Mouse (Mus musculus) gastrocnemius, postnatal 10 days (tissue): ENCODE data around the gene Dpf3. TPM values are rescaled to one million over a fixed set of nuclear protein-coding genes. Genes with fewer than 3 reads are reported as not detected.

Source experiments
- DNase-seq: peaks from one replicate; pipeline ENCODE4 v3.0.0; 2021; ENCODE audit warnings: mixed read lengths
- total RNA-seq, 2 experiments: library from RNA; stranded (reverse); gene quantifications; 2 replicates each; pipeline ENCODE4 v1.2.3; 2021

Gene Dpf3
- total RNA-seq, 2 experiments from 2014 or later = 20.4 to 26.2 TPM

DNA sequence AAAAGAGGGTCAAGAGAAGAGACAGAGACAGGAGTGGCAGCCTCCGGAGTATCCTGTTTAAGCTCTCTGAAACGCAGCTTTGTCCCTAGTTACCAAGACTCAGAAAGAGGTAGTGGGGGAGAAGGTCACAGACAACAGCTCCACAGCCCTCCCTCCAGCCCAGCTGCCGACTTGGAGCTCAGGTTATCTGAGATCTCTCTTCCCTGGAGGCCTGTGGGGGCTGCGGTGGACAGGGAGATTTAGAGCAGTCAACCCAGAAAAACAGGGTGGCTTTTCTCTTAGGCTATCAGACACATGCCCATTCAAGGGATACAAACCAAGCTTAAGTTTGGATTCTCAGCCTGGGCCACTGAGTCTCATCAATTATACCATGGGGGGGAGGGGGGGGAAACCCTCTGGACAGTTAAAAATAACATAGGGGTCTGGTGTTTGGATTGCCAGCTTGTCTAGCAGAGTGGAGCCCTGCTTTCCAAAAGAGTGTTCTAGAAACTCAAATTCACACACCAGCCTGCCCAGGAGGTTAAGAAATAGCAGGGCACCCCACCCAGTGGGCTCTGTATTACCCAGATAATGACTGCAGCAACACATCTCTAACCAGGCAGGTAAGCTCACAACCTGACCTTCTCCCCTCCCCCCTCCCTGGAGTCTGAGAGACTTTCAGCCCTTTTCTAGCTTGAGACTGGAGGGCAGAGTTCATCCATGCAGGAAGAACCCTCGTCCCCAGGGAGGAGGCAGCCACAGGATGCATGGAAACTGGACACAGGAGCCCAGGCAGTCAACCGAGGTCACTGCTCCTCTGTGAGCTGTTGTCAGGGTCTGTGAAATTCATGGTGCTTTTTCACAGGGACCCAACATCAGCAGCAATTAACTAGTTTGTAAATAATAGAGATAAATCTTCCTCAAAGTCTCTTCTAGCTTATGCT is 20.7 kb downstream of the Dpf3 start:
- no peak for DNase-seq

DNA sequence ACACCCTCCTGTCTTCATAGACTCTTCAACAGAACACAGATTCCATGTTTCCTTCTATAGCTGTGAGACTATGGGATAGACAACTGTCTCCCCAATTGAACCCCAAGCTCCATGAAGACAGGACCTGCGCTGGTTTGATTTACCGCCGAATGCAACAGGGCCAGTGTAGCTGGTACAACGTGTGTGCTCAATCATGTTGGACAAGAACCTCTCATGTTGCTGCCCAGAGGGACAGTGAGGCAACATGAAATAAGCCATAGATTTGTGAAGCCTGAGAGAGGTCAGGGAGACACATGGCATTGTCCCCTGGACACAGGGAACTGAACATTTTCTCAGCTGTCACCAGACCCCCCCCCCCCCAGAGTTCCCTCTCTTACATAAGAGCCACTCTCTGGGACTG is 21.5 kb downstream of the Dpf3 start:
- no peak for DNase-seq

GRCm38 (mm10) chr12:83460272-83460671 is 27.2 kb downstream of the Dpf3 start:
- no peak for DNase-seq

DNA sequence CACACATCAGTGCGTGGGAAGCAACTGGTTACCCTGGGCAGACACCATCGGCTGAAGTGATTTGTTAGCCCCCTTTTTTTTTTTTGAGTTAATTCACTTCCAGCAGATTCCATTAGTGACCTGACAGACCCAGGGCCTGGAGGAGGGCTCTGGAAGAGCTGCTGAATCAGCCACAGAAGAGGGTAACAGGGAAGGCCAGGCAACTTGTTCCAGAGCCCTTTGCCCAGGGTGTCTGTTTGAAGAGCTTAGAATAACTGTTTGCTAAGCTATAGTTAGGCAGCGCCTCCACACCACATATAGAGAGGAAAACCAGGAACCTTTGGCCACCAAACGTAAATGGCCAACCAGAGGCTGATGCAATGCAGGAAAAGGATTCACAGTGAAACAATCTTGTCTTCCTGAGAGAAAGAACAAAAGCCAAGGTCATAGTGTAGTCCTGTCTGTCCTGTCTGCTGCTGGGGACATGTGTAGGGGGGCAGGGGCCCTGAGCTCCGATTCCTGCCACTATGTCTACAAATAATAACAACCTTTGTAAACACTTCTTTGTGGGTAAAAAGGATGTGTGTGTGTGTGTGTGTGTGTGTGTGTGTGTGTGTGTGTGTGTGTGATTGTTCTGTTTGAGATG is 32.7 kb downstream of the Dpf3 start:
- no peak for DNase-seq

GRCm38 (mm10) chr12:83451850-83452249 is 35.7 kb downstream of the Dpf3 start:
- no peak for DNase-seq

DNA sequence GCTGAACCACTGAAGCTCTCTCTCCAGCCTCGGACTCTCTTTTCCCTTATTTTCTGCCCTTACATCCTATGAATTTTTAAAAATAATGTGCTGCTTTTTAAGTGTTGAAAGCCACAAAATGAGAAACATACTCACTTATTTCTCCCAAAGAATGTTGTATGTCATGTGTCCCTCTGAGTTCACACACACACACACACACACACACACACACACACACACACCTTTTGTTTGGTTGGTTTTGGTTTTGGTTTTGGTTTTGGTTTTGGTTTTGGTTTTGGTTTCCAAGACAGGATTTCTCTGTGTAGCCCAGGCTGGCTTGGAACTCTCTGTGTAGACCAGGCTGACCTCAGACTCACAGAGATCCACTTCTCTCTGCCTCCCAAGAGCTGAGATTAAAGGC is 37.0 kb downstream of the Dpf3 start:
- DNase-seq = no peak

DNA sequence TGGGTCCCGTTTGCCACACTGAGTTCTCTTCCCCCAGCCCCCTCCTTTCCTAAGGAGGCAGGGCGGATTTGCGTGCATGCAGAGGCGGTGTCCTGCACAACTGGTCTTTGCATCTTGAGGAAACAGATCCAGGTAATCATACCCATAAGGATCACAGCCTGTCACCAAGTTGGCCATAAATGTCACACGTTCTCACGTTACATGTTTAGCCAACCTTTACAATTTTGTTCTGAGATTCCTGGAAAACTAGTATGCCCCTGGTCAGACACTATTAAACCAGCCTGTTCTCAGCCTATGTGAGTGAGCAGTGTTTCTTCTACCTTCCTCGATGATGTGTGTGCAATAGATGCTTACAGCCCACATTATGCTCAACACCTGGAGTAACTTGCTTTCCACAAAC is 38.3 kb downstream of the Dpf3 start:
- DNase-seq = no peak

- DNase-seq = no peak
Measured at GRCm38 (mm10) chr12:83445587-83445986, 41.9 kb downstream of the Dpf3 start.

DNA sequence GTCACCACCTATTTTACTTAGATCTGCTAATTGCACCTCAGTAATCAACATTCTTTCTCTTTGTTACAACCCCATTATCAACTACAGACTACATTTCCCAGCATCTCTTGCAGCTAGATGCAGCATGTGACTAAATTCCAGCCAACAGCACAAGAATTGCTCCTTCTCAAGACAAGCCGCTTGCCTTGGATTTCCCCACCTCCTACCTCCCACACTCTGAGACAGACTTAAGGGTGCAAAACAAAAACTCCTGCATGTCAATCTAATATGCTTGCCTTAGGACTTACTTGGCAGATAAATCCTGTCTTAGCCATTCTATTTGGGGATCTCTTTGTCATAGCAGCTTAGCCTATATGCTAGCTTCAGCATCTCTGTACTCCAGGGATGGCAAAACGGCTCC is 43.1 kb downstream of the Dpf3 start:
- DNase-seq = no peak

- no peak for DNase-seq
Measured at GRCm38 (mm10) chr12:83438002-83438401, 49.5 kb downstream of the Dpf3 start.

- DNase-seq = no peak
Measured at GRCm38 (mm10) chr12:83433987-83434698, 53.4 kb downstream of the Dpf3 start.

- no peak for DNase-seq
Measured at GRCm38 (mm10) chr12:83433436-83433835, 54.1 kb downstream of the Dpf3 start.

GRCm38 (mm10) chr12:83430207-83430606 is 57.3 kb downstream of the Dpf3 start:
- DNase-seq = no peak

GRCm38 (mm10) chr12:83428016-83428415 is 59.5 kb downstream of the Dpf3 start:
- no peak for DNase-seq

GRCm38 (mm10) chr12:83427601-83428000 is 59.9 kb downstream of the Dpf3 start:
- DNase-seq = no peak

GRCm38 (mm10) chr12:83426326-83426725 is 61.2 kb downstream of the Dpf3 start:
- no peak for DNase-seq

DNA sequence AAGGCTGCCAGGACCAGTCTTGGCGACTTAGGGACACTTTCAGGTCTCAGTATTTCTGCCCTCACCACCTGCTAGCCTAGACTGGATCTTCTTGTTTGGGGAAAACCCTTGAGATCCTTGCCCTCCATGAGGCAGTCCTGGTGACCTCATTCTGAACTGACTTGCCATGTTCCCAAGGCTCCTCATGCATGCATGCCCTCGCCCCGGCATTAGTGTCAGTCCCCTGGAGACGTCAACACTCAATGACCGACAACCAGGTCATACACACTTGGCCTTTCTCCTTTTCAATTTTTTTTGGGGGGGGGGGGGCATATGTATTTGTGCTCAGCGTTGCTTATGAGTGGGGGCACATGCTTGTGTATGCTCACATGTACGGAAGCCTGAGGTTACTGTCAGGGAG is 61.8 kb downstream of the Dpf3 start:
- DNase-seq = no peak

DNA sequence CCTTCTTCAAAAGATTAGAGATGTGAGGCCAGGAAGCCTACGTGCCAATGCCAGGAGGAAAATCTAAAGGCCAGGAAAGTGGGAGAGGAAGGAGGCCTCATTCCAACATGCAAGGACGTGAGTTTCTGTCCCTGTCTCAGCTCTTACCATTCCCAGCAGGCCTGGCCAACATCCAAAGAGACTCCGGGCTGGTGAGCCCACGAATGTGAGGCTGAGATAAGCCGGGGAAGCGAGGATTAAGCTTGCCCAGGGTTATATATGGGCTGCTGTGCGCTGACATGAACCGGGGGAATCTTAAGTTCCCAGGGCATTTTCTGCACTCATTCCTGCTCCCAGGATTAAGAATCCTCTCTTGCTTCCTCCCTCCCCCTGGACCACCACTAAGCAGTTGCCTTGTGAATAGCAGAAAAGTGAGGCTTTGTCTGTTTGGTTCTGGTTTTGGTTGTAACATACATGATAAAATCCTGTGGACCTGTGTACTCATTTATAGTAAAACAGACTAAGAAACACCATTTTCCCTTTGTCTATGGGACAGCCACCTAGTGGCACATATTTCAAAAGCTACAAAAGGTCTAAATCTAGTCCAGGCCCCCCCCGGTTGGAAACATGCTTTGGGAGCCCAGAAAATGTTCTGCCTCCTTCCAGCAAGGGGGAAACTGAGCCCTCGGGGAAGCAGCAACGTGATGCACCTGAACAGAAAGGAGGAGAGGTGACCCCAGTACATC is 62.6 kb downstream of the Dpf3 start:
- DNase-seq = peak; percentile 26

GRCm38 (mm10) chr12:83424086-83424719 is 63.3 kb downstream of the Dpf3 start:
- DNase-seq = no peak

- no peak for DNase-seq
Measured at GRCm38 (mm10) chr12:83420346-83420745, 67.2 kb downstream of the Dpf3 start.

GRCm38 (mm10) chr12:83415207-83415606 is 72.3 kb downstream of the Dpf3 start:
- DNase-seq = no peak

- DNase-seq = no peak
Measured at GRCm38 (mm10) chr12:83413684-83414083, 73.8 kb downstream of the Dpf3 start.
